Mouse (Mus musculus) cortical plate, adult 2 months (tissue): Measurements from ENCODE around the gene Map2.

Source experiments
- CTCF ChIP-seq: fragments of 200-500 bp; IDR thresholded peaks from 2 replicates; pipeline ENCODE4 v1.5.1; 2011; ENCODE audit warnings: mild to moderate bottlenecking, control low read depth, low read length; ENCODE audit not compliant: insufficient read depth; ENCODE audit errors: extremely low read depth
- POLR2A ChIP-seq: fragments of 200-500 bp; IDR thresholded peaks from 2 replicates; pipeline ENCODE4 v1.6.1; 2011; ENCODE audit warnings: mild to moderate bottlenecking, low read length, control low read depth; ENCODE audit not compliant: insufficient read depth; ENCODE audit errors: extremely low read depth

DNA sequence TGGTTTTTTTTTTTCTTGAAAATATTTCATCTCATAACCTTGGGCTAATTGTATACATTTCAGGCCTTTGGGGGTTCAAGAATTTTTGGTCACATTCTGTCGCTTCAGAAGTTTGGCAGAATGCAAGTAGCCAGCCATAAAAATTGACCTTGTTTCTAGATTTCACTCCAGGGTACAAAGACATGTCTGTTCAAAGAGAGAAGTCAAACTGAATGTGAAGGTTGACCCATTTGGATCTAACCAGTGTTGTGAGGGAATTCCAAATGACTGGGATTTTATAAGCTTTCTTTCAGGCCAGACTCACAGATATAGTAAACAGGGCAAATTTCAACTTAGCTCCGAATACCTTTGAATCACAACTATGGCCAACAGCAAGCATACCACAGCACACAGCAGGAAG, 196.3 kb downstream of the Map2 start:
- TF ChIP-seq POLR2A, result no peak
- TF ChIP-seq CTCF, result no peak
